Mouse (Mus musculus) gastrocnemius, postnatal 25 days (tissue): ENCODE measurements around the gene Chn2. TPM values are rescaled to one million over a fixed set of nuclear protein-coding genes. Genes with fewer than 3 reads are reported as not detected.

ENCODE experiments used
- DNase-seq: peaks from one replicate; pipeline ENCODE4 v3.0.0; 2022
- total RNA-seq, 2 experiments: library from RNA; stranded (reverse); gene quantifications; 1 replicate in 1 of 2; 2 replicates in 1 of 2; pipeline ENCODE4 v1.2.3; 2021

Gene Chn2
- total RNA-seq, 2 experiments from 2014 or later, result 1.8 to 2.2 TPM

- no peak for DNase-seq
Measured at GRCm38 (mm10) chr6:54248354-54249252, 209.2 kb downstream of the Chn2 start.

- no peak for DNase-seq
Measured at GRCm38 (mm10) chr6:54251401-54252191, 212.2 kb downstream of the Chn2 start.

GRCm38 (mm10) chr6:54253206-54253605 is 213.9 kb downstream of the Chn2 start:
- DNase-seq, result no peak

- DNase-seq, result no peak
Measured at GRCm38 (mm10) chr6:54253881-54254280, 214.5 kb downstream of the Chn2 start.

GRCm38 (mm10) chr6:54254759-54255158 is 215.4 kb downstream of the Chn2 start:
- no peak for DNase-seq

GRCm38 (mm10) chr6:54255321-54255720 is 216.0 kb downstream of the Chn2 start:
- DNase-seq, result no peak

- peak; percentile 33 for DNase-seq
Measured at GRCm38 (mm10) chr6:54256397-54256796, 217.0 kb downstream of the Chn2 start.

GRCm38 (mm10) chr6:54257552-54257951 is 218.2 kb downstream of the Chn2 start:
- no peak for DNase-seq

GRCm38 (mm10) chr6:54258462-54258861 is 219.1 kb downstream of the Chn2 start:
- no peak for DNase-seq

- no peak for DNase-seq
Measured at GRCm38 (mm10) chr6:54262732-54263131, 223.4 kb downstream of the Chn2 start.

GRCm38 (mm10) chr6:54263890-54264289 is 224.5 kb downstream of the Chn2 start:
- no peak for DNase-seq

GRCm38 (mm10) chr6:54264537-54264936 is 225.2 kb downstream of the Chn2 start:
- no peak for DNase-seq

- no peak for DNase-seq
Measured at GRCm38 (mm10) chr6:54265384-54265783, 226.0 kb downstream of the Chn2 start.

- DNase-seq, result no peak
Measured at GRCm38 (mm10) chr6:54272556-54273378, 233.4 kb downstream of the Chn2 start.

- no peak for DNase-seq
Measured at GRCm38 (mm10) chr6:54273379-54273730, 234.0 kb downstream of the Chn2 start.

- DNase-seq, result no peak
Measured at GRCm38 (mm10) chr6:54277234-54277633, 237.9 kb downstream of the Chn2 start.

- DNase-seq, result no peak
Measured at GRCm38 (mm10) chr6:54277828-54278227, 238.5 kb downstream of the Chn2 start.

- DNase-seq, result no peak
Measured at GRCm38 (mm10) chr6:54278613-54279012, 239.3 kb downstream of the Chn2 start.

- no peak for DNase-seq
Measured at GRCm38 (mm10) chr6:54279391-54279790, 240.0 kb downstream of the Chn2 start.

- no peak for DNase-seq
Measured at GRCm38 (mm10) chr6:54280248-54280647, 240.9 kb downstream of the Chn2 start.

GRCm38 (mm10) chr6:54283299-54283698 is 243.9 kb downstream of the Chn2 start:
- no peak for DNase-seq

- no peak for DNase-seq
Measured at GRCm38 (mm10) chr6:54284167-54284711, 244.9 kb downstream of the Chn2 start.
